Mouse (Mus musculus) liver, embryonic 15.5 days (tissue): ENCODE measurements around the gene Aff1. TPM values are rescaled to one million over a fixed set of nuclear protein-coding genes. Genes with fewer than 3 reads are reported as not detected.

Experiments used
- ATAC-seq: fragments of 200-750 bp; cut with Nextera tagmentation; 2 replicates; pipeline ENCODE4 v1.8.0; 2017; ENCODE audit warnings: moderate number of reproducible peaks, mild to moderate bottlenecking, moderate library complexity; ENCODE audit not compliant: insufficient read depth
- H3K27ac ChIP-seq: fragments of 300-500 bp; sonication (generic); replicated peaks from 2 replicates; pipeline ENCODE4 v1.5.1; 2015; ENCODE audit warnings: mild to moderate bottlenecking, inconsistent platforms
- H3K27me3 ChIP-seq: fragments of 300-500 bp; sonication (generic); 2 replicates; pipeline ENCODE4 v1.6.1; 2015; ENCODE audit warnings: mild to moderate bottlenecking, inconsistent platforms
- H3K36me3 ChIP-seq: fragments of 300-500 bp; sonication (generic); replicated peaks from 2 replicates; pipeline ENCODE4 v1.6.1; 2015; ENCODE audit warnings: moderate library complexity, mild to moderate bottlenecking, inconsistent platforms
- H3K4me1 ChIP-seq: fragments of 300-500 bp; sonication (generic); replicated peaks from 2 replicates; pipeline ENCODE4 v1.6.1; 2015; ENCODE audit warnings: inconsistent platforms
- H3K4me2 ChIP-seq: fragments of 300-500 bp; sonication (generic); 2 replicates; pipeline ENCODE4 v1.6.1; 2015; ENCODE audit warnings: moderate library complexity, mild to moderate bottlenecking, inconsistent platforms
- H3K4me3 ChIP-seq: fragments of 300-500 bp; sonication (generic); replicated peaks from 2 replicates; pipeline ENCODE4 v1.5.1; 2015; ENCODE audit warnings: mild to moderate bottlenecking, inconsistent platforms
- H3K9ac ChIP-seq: fragments of 300-500 bp; sonication (generic); 2 replicates; pipeline ENCODE4 v1.6.1; 2015; ENCODE audit warnings: moderate library complexity, mild to moderate bottlenecking, inconsistent platforms
- H3K9me3 ChIP-seq: fragments of 300-500 bp; sonication (generic); replicated peaks from 2 replicates; pipeline ENCODE4 v1.6.1; 2016; ENCODE audit warnings: inconsistent platforms
- WGBS: fragments of 180-500 bp; shearing (Covaris S2); methylation state at CpG from one replicate; pipeline ENCODE4 v1.1.7; 2015; ENCODE audit warnings: mixed read lengths; ENCODE audit not compliant: insufficient replicate concordance; 5-methylcytosine and 5-hydroxymethylcytosine counted together
- polyA plus RNA-seq: library from polyadenylated mRNA; unstranded; fragments of >200 nt; fragmentation: Nextera tagmentation; extraction: Ambion mirVana; gene quantifications from 2 replicates; pipeline ENCODE4 v1.2.1, GENCODE M21; 2015

The Aff1 gene
- polyA plus RNA-seq, 1 experiment from 2014 or later = 14.3 TPM

DNA sequence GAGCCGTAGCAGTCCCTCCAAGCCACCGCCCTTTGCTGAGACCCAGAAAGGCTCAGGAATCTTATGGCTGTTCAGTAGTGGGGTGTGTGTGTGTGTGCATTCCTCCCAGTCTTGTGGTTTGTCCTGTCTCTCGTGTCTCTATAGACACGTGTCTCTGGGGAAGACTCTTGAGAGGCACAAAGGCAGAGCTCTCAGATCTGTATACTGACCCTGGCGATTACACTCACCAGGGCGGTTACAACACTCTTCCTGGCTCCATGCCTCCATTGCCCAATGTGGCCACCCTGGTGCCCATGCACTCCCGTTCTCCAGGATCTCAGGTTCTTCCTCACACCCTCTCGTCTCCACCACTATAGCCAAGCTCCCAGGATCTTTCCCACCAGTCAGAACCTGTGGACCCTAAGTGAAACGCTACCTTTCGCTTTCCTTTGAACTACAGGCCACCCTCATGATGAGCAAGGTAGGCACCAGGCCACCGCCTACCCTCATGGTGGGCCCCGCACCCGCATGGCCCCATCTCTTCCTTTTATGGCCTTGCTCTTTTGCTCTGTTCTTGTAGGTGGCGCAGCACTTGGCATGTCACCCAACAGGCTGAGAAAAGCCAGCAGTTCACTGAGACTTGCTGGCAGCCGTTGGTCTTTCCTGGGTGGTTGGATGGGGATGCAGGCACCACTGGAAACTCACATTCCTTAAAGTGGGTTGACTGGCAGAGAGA lies 146.5 kb downstream of the Aff1 start:
- Histone ChIP-seq H3K36me3 (peaks cover 100% of the 10 kb centered on the region), H3K4me1 (peaks cover 5% of the 10 kb centered on the region; the same call in 1 of the 2 replicates), H3K27me3 (no peaks in the 10 kb centered on the region), H3K4me2 (no peak overlapping the region), H3K4me3 (no peak overlapping the region), H3K9me3 (no peaks in the 10 kb centered on the region), H3K27ac (no peak overlapping the region), H3K9ac (no peak overlapping the region)
- 83% methylated on average over 15 of the region's 15 CpGs for WGBS
- ATAC-seq = no peak

DNA sequence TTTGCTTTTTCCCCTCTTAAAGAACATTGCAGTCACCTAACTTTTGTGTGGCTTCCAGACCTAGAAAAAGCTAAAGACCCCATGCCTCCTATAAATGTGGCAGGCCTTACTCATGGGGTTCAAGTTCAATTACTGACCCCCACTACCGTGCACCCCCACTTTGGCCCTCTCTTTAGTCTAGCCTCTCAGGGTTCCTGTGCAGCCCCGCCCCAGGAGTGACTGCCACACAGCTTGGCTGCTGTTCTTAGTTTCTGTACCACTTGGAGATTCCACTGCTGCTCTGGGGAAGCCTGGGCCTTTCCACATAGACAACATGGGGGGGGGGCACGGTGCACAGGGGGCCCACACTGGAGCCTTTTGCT lies 147.1 kb downstream of the Aff1 start:
- ATAC-seq = no peak
- WGBS = 78% methylated on average over 3 of the region's 3 CpGs

DNA sequence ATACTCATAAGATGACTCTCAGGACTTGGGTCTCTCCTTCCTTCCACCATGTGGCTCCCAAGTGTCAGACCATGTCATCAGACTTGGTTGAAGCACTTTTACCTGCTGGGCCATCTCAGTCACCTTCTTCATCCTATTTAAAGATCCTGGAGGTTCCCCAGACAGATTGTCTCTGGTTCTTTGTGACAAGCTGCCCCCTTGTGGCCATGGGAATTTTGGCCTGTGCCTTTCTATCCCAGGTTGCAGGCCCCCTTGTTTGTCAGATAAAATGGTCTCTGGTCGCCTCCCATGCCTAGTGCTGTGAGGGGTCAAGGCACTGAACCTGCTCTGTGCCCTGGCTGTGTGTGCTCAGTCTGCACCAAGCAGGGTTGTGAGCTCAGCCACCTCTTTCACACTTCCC lies 151.8 kb downstream of the Aff1 start:
- no peak overlapping the region for H3K9ac ChIP-seq
- no peak overlapping the region for H3K27ac ChIP-seq
- no peaks in the 10 kb centered on the region for H3K9me3 ChIP-seq
- H3K27me3 ChIP-seq = no peaks in the 10 kb centered on the region
- H3K4me3 ChIP-seq = no peak overlapping the region
- H3K4me1 ChIP-seq = no peaks in the 10 kb centered on the region; the same call in 1 of the 2 replicates
- H3K4me2 ChIP-seq = no peak overlapping the region
- WGBS = 56% methylated on average over 1 of the region's 1 CpGs
- peaks cover 100% of the 10 kb centered on the region for H3K36me3 ChIP-seq
- ATAC-seq = no peak

More for the DNA sequence above, 147.1 kb downstream of the Aff1 start:
- Histone ChIP-seq H3K36me3 (peaks cover 100% of the 10 kb centered on the region), H3K27me3 (no peaks in the 10 kb centered on the region), H3K27ac (no peak overlapping the region), H3K9me3 (no peaks in the 10 kb centered on the region), H3K9ac (no peak overlapping the region), H3K4me1 (peaks cover 5% of the 10 kb centered on the region; the same call in 1 of the 2 replicates), H3K4me3 (no peak overlapping the region), H3K4me2 (no peak overlapping the region)

DNA sequence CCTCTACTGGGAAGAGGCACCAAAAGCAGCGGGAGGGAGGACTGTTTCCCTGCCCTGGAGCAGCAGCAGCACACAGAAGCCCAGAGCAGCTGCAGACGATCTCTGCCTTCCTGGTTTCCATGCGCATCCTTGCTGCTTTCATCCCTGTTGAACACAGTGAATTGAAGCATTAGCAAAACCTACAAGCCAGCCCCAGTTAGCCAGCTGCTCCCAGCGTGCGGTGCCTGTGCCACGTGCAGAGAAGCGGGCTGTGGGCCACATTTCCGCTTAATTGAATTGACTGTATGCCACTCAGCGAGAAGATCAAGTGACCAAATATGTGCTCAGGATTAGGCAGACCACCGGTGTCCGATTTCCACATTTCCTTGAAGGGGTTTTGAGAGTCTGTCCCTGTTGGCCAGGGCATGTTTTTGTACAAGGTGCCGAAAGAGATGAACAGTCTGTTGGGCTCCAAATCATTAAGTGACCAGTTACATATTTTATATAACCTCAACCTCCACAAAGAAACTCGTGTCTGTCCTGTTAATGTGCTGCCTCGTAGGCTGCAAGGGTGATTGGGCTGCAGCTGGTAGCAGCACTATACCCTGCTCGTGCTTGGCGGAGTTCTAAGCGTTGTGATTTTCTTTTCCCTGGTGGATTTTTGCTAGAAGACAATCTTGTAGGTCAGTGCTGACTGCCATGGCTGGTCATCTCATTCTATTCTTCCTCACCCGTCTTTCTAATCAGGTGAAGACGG lies 153.4 kb downstream of the Aff1 start:
- peaks cover 100% of the 10 kb centered on the region for H3K36me3 ChIP-seq
- no peak for ATAC-seq

DNA sequence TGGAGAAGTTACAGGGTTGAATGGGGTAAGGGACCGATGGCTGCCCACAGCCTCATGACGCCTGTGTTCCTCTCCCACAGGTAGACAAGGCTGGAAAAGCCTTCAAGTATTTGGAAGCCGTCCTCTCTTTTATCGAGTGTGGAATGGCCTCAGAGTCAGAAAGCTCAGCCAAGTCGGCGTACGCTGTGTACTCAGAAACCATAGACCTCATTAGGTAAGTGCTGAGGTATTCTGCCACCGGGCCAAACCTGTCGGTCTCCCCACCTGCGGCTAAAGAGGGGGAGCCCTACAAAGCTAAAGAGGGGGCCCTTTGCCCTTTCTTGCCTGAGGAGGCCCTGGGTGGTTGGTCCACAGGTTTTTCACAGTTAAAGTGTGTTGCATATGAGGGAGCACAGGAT lies 154.0 kb downstream of the Aff1 start:
- no peak for ATAC-seq
- H3K36me3 ChIP-seq = peaks cover 100% of the 10 kb centered on the region
- 93% methylated on average over 10 of the region's 10 CpGs for WGBS

More for the DNA sequence above, 153.4 kb downstream of the Aff1 start:
- Histone ChIP-seq H3K27ac (no peak overlapping the region), H3K9ac (no peak overlapping the region), H3K4me1 (no peaks in the 10 kb centered on the region), H3K4me3 (no peak overlapping the region), H3K27me3 (no peaks in the 10 kb centered on the region), H3K9me3 (no peaks in the 10 kb centered on the region), H3K4me2 (no peak overlapping the region)
- WGBS = 90% methylated on average over 19 of the region's 19 CpGs

DNA sequence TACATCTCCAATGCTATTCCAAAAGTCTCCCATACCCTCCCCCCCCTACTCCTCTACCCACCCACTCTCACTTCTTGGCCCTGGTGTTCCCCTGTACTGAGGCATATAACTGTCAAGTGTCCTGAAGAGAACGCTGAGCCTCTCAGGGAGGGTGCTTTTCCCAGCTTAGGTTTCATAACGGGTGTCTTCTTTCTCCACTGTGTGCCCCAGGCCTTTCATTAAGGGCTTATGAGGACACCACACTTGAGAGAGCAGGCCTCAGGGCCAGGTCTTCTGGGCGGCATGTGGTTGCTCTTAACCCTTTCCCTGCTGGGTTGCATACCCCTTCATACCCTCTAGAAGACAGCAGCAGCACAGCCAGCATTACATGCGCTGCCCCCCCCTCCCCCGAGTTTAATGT lies 154.4 kb downstream of the Aff1 start:
- H3K27me3 ChIP-seq = no peaks in the 10 kb centered on the region
- no peak for ATAC-seq
- H3K4me3 ChIP-seq = no peak overlapping the region
- no peak overlapping the region for H3K27ac ChIP-seq
- H3K4me1 ChIP-seq = no peaks in the 10 kb centered on the region
- H3K9ac ChIP-seq = no peak overlapping the region
- H3K9me3 ChIP-seq = no peaks in the 10 kb centered on the region
- H3K4me2 ChIP-seq = no peak overlapping the region
- H3K36me3 ChIP-seq = peaks cover 100% of the 10 kb centered on the region
- 79% methylated on average over 5 of the region's 5 CpGs for WGBS

More for the DNA sequence above, 154.0 kb downstream of the Aff1 start:
- Histone ChIP-seq H3K4me1 (no peaks in the 10 kb centered on the region), H3K9ac (no peak overlapping the region), H3K27me3 (no peaks in the 10 kb centered on the region), H3K27ac (no peak overlapping the region), H3K9me3 (no peaks in the 10 kb centered on the region), H3K4me2 (no peak overlapping the region), H3K4me3 (no peak overlapping the region)

DNA sequence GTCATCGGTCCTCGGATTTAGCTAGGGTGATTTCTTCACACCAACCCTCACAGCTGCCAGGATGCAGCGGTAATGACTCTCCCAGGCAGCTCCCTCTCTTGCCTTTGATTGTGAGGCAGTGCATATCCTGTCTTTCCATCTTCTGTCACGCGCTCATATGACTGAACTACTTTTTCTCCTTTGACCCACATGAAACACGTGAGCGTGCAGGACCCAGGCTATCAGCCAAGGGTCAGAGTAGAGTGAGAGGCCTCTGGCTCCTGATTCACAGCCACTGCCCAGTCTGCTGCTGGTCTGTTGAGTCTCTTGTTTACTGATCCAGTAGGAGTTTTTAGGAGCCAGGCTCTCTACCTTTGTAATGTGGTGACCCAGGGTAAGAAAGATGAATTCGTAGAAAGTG lies 156.4 kb downstream of the Aff1 start:
- H3K27me3 ChIP-seq = no peaks in the 10 kb centered on the region
- H3K27ac ChIP-seq = no peak overlapping the region
- H3K9me3 ChIP-seq = no peaks in the 10 kb centered on the region
- no peak overlapping the region for H3K4me3 ChIP-seq
- ATAC-seq = no peak
- no peak overlapping the region for H3K9ac ChIP-seq
- H3K4me1 ChIP-seq = no peaks in the 10 kb centered on the region
- H3K4me2 ChIP-seq = no peak overlapping the region
- H3K36me3 ChIP-seq = peaks cover 100% of the 10 kb centered on the region
- 87% methylated on average over 8 of the region's 8 CpGs for WGBS

DNA sequence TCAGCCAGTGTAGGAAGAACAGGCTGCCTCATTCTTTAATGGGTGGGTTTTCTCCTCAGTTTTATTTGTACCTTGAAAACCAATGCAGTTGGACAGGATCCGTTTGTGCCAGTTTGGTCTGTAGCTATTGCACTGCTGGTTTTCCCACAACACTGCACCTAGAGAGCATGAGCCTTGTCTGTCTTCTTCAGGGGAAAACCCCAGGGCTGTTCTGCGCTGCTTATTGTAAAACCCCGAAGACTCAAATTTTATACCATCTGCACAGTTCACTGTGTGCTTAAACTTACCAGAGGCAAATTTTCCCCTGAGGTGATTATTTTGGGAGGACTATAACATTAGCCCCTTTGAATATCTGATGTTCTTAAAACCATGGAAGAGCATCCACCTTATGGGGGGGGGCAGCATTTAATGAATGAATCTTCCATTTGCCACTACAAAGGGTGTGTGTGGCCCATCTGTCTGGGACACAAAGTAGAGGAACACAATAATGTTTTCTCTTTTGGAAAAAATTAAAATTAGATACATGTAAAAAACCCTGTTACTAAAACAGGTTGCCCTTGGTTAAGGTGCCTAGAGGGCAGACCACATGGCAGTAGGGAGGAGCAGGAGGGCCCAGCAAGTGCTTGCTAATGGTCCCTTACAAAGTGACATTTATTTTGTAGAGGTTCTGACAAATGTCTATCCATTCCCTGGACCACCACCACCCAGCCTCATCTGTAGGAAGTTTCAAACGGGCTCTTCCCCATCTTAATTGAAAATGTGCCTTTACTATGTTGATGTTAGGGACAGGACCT lies 160.8 kb downstream of the Aff1 start:
- no peak overlapping the region for H3K27ac ChIP-seq
- no peaks in the 10 kb centered on the region for H3K27me3 ChIP-seq
- WGBS = 78% methylated on average over 4 of the region's 4 CpGs
- no peaks in the 10 kb centered on the region for H3K9me3 ChIP-seq
- ATAC-seq = no peak
- no peak overlapping the region for H3K9ac ChIP-seq
- no peak overlapping the region for H3K4me2 ChIP-seq
- H3K36me3 ChIP-seq = peaks cover 79% of the 10 kb centered on the region
- no peak overlapping the region for H3K4me3 ChIP-seq
- peaks cover 15% of the 10 kb centered on the region for H3K4me1 ChIP-seq

DNA sequence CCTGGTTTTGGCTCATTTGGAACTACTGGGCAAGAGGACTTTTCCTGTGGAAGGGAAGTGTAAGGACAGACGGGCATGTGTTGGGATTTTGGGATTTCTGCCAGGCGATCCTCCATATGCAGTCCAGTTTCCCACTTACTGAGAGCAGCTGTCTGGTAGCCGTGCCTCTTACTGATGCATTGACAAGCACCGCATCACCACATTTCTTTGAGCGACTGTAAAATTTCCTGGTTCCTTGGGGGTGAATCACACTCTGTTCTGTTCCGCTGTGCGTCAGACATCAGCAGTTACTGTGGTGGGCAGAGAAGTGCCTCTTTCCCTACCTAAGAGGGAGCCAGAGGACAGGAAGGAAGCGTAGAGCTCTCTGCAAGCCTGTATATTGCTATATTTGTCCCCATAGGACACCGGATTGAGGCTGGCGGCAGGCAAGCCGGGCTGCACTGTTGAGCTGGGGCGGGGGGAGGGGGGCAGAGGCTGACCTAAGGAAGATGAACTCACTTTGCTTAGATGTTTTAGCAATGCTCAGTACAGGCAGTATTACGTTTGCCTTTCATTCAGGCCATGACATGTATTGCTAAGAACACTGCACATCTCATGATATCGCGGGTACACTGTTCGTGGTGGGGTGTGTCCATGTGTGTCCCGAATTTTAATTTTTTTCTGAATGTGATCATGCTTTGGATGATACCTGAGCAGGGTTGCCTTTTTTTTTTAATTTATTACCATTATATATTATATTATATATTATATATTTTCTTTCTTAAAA lies 162.1 kb downstream of the Aff1 start:
- Histone ChIP-seq H3K9me3 (no peaks in the 10 kb centered on the region), H3K4me2 (no peak overlapping the region), H3K9ac (no peak overlapping the region), H3K36me3 (peaks cover 66% of the 10 kb centered on the region), H3K4me3 (no peak overlapping the region), H3K4me1 (peaks cover 15% of the 10 kb centered on the region), H3K27me3 (no peaks in the 10 kb centered on the region), H3K27ac (no peak overlapping the region)
- ATAC-seq = no peak
- 63% methylated on average over 17 of the region's 17 CpGs for WGBS

DNA sequence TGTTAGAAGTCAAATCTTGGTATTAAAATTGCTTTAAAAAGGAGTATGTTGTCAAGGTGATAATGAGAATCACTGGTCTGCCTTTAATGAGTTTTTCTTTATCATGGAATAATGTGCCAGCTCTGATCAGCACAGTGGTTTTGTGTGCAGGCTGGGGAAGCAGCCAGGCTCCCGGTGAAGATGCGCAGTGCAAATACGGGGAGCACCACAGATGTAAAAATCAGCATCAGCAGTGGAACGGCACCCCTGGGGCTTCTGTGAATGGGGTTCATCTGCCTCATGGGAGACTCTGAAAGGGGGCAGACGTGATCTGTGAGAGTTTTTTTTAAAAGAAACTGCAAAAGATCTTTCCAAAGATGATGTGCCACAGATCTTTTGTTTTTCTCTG lies 162.6 kb downstream of the Aff1 start:
- H3K36me3 ChIP-seq = peaks cover 60% of the 10 kb centered on the region
- WGBS = 86% methylated on average over 5 of the region's 5 CpGs

More for the DNA sequence above, 162.6 kb downstream of the Aff1 start:
- Histone ChIP-seq H3K4me3 (no peak overlapping the region), H3K9me3 (no peaks in the 10 kb centered on the region), H3K27me3 (no peaks in the 10 kb centered on the region), H3K9ac (no peak overlapping the region), H3K4me1 (peaks cover 15% of the 10 kb centered on the region), H3K27ac (no peak overlapping the region), H3K4me2 (no peak overlapping the region)
- no peak for ATAC-seq
